Mouse (Mus musculus) yolk sac, embryonic 10.5 days (tissue): ENCODE results near the gene Zfp296.

ENCODE experiments used
- DNase-seq: peaks from one replicate; pipeline ENCODE4 v3.0.0-alpha.2; 2017; ENCODE audit warnings: low spot score

Gene Zfp296

DNA sequence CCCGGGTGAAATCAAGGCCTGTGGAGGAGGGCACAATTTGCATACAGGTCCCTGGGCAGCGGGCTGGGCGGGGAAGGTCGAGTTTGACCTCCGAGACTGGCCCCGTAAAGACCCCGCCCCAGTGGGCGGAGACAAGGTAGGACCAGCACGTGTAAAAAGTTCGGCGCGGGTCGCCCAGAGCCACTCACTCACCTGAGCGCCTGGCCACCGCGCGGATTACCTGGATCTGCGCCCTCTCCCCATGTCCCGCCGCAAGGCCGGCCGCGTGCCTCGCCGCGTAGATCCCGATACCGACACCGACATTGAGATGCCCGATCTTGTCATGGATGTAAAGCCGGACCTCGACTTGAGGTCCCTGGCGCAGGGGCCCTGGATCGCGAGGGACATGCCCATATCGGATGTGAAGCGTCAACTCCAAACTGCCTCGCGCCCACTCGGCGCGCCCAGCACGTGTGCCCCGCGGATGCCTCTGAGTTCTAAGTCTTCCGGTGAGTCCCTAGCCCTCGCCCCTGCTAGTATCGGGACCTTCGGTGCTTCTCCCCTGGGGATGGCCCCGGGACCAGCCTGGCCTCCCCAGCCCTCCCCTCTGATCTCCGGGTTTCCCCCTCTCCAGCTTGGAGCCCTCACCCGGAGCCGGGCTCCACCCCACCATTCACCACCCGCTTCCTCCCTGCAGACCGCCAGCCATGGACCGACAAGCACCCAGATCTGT, at the start of gene Zfp296, which contains the start of gene Gemin7:
Gene Zfp296 (plus strand): TSS at position 147 of the 712 bp plus-strand sequence.
Gene Gemin7 (minus strand): TSS at position 455 of the 712 bp plus-strand sequence.
- peak; percentile 57 for DNase-seq

DNA sequence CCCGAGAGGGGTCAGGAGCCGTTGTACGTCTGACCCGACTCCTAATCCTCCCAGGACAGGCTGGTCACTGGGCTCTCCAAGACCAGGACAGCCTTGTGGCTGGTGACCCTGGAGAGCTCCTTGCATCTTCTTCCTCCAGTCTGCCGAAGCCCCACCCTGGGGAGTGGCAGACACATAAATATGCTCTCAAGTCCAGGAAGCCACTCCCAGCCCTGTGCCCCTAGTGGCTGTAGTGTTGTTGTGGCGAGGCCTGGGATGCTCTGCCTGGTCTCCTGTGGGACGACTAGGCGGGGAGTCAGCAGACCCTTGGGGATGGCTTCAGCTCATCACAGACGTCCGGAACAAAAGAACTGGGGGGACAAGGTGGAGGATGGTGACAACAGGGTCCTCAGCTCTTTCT, 46.0 kb upstream of the Zfp296 start:
- DNase-seq, result no peak

DNA sequence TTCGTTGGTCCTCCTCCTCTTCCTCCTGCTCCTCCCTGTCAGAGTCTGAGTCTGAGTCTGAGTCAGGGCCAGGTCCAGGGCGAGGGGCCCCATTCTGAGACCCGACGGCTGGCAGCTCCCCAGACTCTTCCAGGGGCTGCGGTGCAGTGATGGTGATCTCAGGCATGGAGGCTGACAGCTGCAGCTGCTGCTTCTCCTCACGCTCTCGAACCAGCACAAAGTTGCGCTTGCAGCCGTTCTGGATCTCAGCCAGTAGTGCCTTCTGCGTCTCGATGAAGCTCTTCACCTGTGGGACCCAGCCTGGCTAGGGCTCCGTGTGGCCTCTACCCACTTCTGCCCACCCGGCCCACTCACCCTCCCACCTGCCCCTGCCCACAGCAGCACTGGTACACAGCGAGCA, 44.8 kb upstream of the Zfp296 start:
- DNase-seq, result no peak

DNA sequence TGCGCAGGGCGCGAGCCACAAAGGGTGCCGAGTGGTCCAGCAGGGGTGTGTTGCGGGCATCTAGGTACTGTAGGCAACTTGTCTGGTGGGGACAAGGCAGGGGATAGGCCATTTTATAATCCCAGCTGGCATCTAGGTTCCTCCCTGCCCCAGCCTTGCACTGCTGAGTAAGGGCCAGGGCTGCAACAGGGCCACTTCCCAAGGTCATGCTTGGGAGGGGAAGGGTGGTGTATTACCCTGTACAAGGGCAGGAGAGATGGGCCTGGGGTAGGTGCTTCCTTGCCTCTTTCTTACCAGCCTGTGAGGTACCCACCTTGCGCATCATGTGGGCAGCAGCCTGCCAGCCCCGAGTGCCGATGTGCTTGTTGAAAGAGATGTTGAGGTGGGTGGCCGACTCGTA, 42.4 kb upstream of the Zfp296 start:
- no peak for DNase-seq

DNA sequence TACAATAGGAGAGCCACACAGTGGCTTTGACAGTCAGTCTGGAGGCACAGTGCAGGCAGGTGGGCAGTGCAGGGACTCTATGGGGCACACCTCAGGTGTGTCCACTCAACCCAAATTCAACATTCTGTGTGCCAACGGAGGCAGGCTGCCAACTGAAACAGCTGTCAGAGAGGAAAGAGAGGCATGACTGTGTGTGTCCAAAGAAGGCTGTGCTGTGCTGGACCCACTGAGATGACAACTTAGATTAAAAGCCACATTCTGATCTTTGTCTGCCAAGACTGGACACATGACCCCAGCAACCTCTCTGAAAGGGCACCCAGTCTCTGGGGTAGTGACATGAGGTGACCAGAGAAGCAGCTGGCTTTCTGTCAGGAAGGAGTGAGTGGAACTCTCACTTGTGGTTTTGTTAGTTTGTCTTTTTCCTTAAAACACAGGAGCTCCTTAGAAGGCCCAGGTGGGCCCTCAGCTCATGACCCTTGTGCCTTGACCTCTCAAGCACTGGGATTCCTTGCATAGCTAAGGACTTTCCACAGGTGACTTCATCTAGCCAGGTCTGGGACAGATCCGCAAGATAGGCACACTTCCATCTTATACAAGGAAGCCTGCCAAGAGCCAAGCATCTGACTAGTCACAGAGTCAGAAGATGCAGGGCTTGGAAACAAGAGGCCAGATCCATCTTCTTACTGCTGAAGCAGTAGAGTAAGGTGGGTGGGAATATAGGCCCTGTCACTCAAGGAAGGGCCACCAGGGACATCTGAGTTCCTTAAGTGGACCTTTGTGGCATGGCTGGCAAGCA, 36.1 kb upstream of the Zfp296 start:
- no peak for DNase-seq

DNA sequence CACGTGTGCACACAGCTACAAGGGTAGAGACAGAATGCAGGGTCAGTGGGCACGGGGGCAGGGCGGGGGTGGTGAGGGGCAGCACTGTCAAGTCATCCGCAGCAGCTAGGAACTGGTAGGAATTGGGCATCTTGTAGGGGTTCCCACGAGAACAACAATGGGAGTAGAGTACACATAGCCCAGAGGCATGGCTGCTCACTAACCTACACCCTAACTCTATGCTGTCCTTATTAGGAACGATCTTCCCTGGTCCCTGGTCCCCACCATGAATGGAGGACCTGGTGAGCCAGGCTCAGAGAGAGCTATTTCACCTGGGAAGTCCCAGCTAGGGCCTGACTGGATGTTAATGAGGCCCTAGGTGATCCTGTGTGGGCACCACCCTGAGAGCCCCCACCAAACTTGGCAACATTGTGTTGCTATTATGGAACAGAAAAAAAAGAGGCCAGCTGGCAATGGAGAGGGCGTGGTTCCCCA, 35.4 kb upstream of the Zfp296 start:
- no peak for DNase-seq

DNA sequence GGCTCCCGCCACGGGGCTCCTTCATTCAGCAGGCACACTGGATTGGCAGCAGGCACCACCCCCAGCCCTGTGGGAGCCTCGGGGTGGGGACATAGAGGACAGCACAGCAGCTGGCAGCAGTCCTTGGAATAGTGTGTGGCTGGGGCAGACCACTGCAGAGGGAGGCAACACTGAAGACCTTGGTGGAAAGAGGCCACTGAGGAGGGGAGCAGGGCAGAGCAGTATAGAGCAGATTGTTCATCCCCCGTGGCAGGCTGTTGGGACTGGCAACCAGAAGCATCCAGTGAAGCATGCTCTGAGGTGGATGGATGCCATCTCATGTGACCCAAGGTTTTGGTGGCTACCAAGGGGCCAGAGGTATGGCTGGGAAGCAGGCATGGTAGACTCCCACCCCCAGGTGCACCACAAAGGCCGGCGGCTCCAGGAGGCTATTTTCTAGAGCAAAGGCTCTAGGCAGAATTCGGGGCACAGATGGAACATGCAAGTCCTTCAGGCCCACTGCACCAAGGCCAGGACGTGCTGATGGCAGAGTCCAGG, 34.9 kb upstream of the Zfp296 start:
- DNase-seq, result no peak

DNA sequence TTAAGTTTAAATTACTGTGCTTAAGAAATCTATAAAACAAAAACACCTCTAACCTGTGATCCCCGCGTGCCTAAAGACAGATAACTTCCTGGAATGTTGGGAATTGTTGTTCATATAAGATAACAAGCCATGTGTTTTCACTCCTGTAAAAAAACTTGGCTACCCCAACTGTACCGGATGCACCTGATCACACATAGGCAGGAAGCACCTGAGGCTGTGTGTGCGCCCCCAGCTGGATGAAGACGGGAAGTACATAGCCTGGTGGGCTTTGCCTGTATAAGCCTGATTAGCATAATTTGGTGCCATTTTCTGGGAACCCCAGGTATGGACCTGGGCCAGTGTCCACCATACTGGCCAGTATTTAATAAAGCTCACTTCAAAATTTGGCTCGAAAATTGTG, 33.5 kb upstream of the Zfp296 start:
- no peak for DNase-seq

DNA sequence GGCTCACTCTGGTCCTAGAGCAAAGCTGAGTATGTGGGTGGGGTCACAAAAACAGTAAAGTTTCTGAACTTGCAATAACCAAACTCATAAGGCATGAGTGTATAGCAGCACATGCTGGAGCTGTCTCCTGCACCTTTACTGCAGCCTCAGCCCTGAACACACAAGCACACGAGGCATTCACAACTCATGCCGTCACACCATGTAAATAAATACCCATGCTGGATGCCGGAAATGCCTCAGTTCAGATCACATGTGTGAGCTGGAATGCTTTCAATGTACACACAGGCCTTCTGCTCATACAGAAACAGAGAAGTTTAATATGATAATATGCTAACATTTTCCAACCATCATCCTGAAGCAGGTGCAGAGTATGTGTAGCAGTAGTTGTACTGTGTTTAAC, 31.1 kb upstream of the Zfp296 start:
- no peak for DNase-seq

DNA sequence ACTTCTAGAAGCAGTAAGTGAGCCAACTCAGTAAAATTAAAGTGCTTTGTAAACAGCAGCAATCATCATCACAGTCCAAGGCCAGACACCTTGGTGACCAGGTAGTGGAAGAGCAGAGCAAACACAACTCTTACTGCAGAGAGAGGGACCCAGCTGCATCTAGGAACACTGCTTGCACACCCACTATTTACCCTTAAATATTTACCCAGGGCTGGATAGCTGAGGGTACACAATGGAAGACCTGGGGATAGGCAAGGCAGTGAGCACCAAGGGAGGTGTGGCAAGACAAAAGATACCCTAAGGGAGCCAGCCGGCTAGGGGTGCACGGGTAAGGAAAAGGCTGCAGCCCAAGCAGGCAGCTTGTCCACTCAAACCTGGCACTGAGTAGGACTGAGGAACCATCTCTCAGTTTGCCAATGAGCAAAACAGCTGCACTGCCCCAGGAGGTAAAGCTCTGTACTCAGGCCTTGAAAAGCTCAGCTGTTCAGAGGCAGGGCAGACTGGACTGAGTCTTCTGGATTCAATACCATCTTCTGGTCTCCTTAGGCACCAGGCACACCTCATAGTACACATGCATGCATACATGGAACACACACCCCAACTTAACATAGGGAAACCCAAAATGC, 29.6 kb upstream of the Zfp296 start:
- DNase-seq, result peak; percentile 61

DNA sequence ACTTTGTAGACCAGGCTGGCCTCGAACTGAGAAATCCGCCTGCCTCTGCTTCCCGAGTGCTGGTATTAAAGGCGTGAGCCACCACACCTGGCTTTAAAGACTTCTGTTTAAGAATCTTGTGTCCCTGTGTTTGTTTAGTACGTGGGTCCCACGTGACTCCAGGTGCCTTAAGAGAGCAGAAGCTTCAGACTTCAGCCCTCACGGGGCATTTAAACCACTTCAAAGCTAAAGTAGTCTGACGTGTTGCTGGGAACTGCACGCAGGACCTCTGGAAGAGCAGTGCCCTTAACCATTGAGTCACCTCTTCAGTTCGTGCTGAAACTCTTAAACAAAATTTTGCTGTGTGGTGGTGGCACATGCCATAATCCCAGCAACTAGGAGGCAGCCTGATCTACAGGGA, 27.7 kb upstream of the Zfp296 start:
- DNase-seq, result no peak

DNA sequence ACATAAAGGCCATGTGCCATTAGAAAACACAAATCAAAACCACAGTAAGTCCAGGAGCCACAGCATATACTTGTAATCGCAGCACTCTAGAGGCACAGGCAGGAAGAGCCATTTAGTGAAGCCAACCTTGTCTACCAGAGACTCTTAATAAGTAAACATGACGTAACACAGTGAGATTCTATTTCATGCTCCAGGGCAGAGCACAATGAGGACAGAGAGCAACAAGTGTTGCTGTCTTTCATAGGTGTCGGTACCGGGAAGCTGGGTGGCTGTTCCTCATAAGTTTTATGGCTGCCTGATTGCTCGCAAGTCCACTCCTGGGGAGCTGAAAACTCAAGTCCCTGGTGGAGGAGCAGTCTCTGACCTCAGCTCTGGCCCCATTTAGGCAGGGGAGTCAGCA, 25.5 kb upstream of the Zfp296 start:
- no peak for DNase-seq

DNA sequence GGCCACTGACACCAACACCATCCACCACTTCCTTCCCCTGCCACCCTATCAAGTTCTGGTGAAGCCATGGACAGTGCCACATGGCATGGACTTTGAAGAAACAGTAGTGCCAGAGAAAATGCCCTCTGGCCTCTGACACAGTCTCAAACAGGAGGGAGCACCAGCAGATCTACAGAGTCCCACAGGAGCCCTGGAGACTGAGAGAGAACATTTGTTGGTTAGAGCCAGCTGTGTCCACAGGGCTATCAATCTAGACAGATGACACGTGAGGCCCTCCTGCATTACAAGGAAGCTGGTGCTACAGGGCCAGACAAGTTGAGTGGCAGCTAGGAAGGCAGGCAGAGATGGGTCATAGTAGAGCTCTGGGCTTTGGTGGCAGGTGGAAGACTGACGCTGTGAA, 24.6 kb upstream of the Zfp296 start:
- DNase-seq, result no peak

DNA sequence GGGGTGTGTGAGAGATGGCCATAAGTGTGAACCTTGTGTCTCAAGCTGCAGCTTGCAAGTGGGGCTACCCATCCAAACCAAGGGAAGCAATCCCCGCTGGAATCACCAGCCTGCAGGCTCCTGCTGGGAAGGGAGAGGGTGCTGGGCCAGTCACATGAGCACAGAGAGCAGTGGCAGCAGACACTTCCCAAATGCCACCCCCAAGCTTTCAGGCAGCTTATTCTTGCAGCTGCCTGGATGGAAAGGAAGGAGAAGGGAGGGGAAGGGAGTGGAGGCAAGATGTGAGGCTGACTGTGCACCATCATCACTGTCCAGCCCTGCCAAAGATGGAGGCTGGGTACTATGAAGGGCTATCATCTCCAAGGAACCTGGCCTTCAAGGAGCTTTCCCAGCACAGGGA, 22.9 kb upstream of the Zfp296 start:
- no peak for DNase-seq

DNA sequence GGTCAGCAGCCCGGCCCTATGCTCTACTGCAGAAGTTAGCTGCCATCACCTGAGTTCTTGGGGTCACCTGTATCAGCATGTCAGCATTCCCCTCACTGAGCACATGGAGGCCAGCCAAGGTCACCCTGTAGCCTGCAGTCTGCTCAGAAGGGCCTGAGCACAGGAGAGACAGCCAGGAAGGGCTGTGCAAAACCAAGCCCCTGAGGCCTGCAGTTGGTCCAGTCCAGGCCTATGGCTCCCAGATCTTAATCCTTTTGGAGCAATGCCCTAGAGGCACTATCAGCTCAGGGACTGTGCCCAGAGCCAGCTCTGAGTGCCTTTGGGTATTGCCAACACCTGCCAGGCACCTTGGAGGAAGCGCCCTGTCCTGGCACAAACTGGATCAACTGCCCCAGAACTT, 20.0 kb upstream of the Zfp296 start:
- no peak for DNase-seq

DNA sequence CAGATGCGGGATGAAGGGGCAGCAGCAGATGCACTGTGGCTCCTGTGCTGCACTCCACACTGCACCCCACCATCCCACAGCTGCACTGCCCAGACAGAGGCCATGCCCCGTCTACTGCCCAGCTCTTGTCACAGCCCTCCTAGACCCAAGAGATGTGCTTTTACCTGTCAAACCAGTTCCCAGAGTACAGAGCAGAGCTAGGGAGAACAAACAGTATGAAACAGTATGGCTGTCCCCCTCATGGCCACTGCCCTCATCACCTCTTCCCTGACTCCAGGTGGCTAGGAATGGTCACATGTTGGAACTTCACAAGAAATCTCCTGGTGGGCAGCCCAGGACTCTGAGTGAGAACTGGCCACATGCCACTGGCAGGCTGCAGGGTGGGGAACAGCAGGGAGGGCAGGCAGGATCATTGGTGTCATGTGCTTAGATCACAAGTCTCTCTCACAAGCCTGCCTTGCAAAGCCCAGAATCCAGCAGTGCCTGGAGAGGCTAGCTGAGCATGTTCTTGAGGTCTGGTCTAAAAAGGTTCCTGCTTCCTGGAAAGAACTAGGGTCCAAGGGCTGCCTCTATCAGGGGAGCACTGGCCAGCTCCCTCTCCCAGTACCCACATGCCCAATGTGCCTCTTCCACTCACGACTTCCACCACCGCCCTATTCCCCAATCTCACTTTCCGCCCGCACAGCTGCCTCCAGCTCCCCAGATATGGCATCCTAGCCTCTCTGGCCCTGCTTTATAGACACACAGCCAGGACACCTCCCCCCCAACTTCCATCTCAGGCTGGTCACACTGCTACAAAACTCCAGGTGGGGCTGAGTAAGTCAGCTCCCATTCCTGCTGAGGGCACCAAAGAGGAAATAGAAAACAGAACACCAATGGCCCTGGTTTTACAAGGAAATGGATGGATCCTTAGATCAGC, 18.8 kb upstream of the Zfp296 start:
- DNase-seq, result no peak

DNA sequence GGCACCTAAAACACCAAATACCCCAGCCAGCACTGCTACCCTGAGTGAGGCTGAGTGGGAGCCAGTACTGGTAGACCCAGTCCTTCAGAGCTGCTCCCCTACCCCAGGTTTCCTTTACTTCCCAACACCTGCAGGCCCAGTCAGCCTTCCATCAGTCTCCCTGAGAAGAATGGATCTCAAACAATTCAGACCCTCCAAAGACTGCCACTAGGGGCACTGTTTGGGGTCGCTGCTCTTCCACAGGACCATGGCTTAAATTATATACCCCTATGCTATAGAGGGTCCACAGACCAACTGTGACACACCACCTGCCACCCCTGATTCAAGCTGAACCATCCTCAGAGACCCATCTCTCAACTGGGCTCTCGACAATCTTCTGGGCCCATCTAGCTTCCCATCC, 18.1 kb upstream of the Zfp296 start:
- no peak for DNase-seq

DNA sequence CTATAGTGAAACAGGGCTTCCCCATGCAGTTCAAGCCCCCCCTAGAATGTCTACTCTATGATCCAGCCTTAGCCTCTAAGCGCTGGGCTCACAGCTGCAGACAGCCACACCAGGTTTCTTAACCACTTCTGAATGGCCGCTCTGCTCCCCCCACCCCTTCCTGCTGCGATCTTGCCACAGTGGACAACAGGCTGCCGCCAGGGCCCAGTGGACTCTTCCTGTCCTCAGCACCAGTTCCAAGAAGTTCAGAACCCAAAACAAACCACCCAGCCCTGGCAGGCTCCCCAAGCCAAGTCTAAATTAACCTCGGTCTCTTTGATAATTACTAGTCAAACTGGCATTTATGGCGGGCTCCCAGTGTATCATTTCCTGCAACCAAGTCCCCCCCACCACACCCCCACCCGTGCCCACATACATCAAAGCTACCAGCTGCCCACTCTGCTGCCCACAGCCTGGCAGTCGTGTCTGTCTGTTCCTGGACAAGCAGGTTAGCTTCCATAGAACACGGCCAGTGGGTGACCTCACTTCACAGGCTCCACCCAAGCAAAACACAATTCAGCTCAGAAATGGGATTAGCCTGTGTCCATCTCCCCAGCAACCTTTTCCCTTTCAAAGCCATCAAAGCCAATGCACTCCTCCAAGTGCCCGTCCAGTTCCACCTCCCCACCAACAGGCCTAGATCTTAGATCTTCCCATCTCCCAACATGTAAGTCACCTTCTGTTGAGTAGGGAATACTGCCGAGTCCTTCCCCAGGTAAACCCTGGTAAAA, 16.4 kb upstream of the Zfp296 start:
- no peak for DNase-seq

DNA sequence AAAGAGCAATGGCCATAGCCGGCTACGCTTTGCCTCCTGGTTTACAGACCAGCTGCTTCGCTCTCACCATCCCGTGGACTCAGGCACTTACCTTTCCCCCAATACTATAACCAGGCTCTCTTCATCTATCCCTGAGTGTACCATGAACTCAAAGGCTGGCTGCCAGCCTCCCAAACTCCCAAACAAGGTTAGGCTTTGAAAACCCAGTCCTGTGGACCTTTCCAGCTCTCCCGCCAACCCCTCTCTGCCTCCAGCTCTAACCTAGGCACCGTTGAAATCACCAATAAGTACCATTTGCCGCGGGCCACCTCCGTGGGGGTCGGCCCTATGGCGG, 15.7 kb upstream of the Zfp296 start:
- DNase-seq, result no peak

DNA sequence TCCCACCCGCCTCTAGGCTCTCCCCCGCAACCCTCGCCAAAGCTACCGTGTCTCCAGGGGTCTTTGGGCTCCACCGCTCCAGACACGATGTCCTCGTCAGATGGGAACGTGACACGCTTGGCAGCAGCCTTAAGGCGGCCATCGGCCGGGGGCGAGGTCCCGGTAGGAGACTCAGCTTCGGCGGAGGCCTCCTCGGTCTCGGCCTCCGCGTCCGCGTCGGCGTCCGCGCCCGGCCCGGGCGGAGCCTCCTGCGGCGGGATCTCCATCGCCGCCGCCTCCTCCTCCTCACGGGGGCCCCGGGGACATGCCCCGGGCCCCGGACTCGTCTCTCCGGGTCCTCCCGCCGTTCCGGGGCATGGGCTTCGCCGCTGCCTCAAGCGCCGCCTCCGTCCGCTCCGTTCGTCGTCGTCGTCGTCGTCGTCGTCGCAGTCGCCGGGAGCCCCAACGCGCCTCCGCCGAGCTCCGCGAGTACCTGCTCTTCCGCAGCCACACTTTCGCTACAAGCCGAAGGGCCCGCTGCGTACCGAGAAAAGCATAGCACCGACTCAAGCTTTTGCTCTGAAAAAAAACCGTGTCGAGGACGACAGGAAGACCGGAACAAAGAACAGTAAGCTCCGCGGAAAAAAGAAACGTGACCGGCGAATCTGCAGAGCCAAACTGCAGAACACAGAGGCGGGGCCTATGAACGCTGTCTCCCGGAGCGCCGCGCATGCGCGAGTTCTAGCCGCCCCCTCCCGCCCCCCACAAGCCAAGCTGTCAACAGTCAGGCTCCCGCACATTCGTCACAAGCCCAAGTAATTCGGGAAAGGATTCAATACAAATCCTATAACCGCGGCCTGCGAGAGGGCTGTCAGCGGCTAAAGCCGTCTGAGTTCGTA, 15.1 kb upstream of the Zfp296 start:
- peak; percentile 93 for DNase-seq
